8 mouse cellular contexts compared by ENCODE assay signal in the genomic region with DNA sequence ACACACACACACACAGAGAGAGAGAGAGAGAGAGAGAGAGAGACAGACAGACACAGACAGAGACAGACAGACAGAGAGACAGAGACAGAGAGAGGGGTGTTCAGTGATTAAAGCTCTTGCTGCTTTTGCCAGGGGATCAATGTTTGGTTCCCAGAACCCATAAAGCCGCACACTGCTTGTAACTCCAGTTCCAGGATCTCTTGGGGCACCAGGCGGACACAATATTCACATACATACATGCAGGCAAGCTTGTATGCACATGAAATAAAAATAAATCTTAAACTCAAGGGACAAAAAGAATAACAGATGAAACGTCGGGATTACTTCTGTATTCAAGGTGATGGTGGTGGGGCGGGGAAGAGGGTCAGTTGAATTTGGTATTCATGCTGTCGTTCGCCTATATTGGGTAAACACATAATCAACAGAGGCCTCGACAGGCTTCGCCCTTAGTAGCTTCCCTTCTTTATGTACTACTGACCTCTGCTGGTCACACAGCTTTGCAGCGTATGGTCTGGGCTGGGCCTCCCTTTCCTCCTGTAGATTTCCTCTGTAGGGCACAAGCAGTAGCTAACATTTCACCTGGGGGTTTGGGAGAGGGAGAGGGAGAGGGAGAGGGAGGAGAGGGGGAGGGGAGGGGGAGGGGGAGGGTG. TPM values are rescaled to one million over a fixed set of nuclear protein-coding genes. Genes with fewer than 3 reads are reported as not detected.
DNase-seq lines count a peak whose midpoint lies in the region; ATAC-seq lines count a peak whose summit lies in the region.

No protein-coding gene starts in this region.

- H3K4me2 ChIP-seq in embryonic facial prominence, embryonic 13.5 days: peak overlapping the region; percentile 67
- H3K4me2 ChIP-seq in limb, embryonic 12.5 days: peak overlapping the region; percentile 66
- H3K4me2 ChIP-seq in midbrain, embryonic 15.5 days: peak overlapping the region; percentile 19; the same call in 1 of the 2 replicates

- H3K27me3 ChIP-seq in embryonic facial prominence, embryonic 13.5 days: no peaks in the 10 kb centered on the region
- H3K27me3 ChIP-seq in limb, embryonic 12.5 days: no peaks in the 10 kb centered on the region
- no peaks in the 10 kb centered on the region for H3K27me3 ChIP-seq in midbrain, embryonic 15.5 days (replicated peaks)

- ATAC-seq in embryonic facial prominence, embryonic 13.5 days (ENCODE audit: insufficient number of reproducible peaks, insufficient read depth, low FRiP score, low TSS enrichment, low read depth): peak; percentile 88
- ATAC-seq in limb, embryonic 12.5 days (ENCODE audit: insufficient number of reproducible peaks, insufficient read depth, low FRiP score, low TSS enrichment, low read depth): peak; percentile 97
- peak; percentile 98 for ATAC-seq in midbrain, embryonic 15.5 days (replicated peaks)

- no peak overlapping the region for H3K9ac ChIP-seq in embryonic facial prominence, embryonic 13.5 days
- H3K9ac ChIP-seq in limb, embryonic 12.5 days (replicated peaks): peak overlapping the region; percentile 50; the same call in 1 of the 2 replicates
- H3K9ac ChIP-seq in midbrain, embryonic 15.5 days: no peak overlapping the region

- peak; percentile 81 for DNase-seq in 416B (ENCODE audit: low read depth)
- peak; percentile 66 for DNase-seq in adrenal gland, postnatal 25 days
- peak; percentile 81 for DNase-seq in heart, adult 8-10 months (ENCODE audit: low spot score)
- DNase-seq in kidney, adult 8-10 months: peak; percentile 61 to 79
- peak; percentile 17 to 63 for DNase-seq in spleen, postnatal 10 days (ENCODE audit: low spot score in 2 of 2)

- H3K36me3 ChIP-seq in embryonic facial prominence, embryonic 13.5 days: peaks cover 6% of the 10 kb centered on the region
- H3K36me3 ChIP-seq in limb, embryonic 12.5 days: peaks cover 11% of the 10 kb centered on the region; the same call in 1 of the 2 replicates
- no peaks in the 10 kb centered on the region for H3K36me3 ChIP-seq in midbrain, embryonic 15.5 days (replicated peaks)

- peak overlapping the region; percentile 39; the same call in 1 of the 2 replicates for H3K4me3 ChIP-seq in embryonic facial prominence, embryonic 13.5 days
- peak overlapping the region; percentile 37 for H3K4me3 ChIP-seq in limb, embryonic 12.5 days (replicated peaks)
- no peak overlapping the region for H3K4me3 ChIP-seq in midbrain, embryonic 15.5 days

- H3K4me1 ChIP-seq in embryonic facial prominence, embryonic 13.5 days: 0 out of 2 replicates have a peak, but pooled peaks cover 7% of the 10 kb centered on the region
- H3K4me1 ChIP-seq in limb, embryonic 12.5 days (replicated peaks): peaks cover 4% of the 10 kb centered on the region; the same call in 1 of the 2 replicates
- H3K4me1 ChIP-seq in midbrain, embryonic 15.5 days: peaks cover 9% of the 10 kb centered on the region

- H3K27ac ChIP-seq in embryonic facial prominence, embryonic 13.5 days: no peak overlapping the region
- no peak overlapping the region for H3K27ac ChIP-seq in limb, embryonic 12.5 days
- H3K27ac ChIP-seq in midbrain, embryonic 15.5 days: no peak overlapping the region

- H3K9me3 ChIP-seq in embryonic facial prominence, embryonic 13.5 days: no peaks in the 10 kb centered on the region
- no peaks in the 10 kb centered on the region for H3K9me3 ChIP-seq in limb, embryonic 12.5 days
- no peaks in the 10 kb centered on the region for H3K9me3 ChIP-seq in midbrain, embryonic 15.5 days

- 12% methylated on average over 10 of the region's 10 CpGs for WGBS in embryonic facial prominence, embryonic 13.5 days
- 13% methylated on average over 10 of the region's 10 CpGs for WGBS in limb, embryonic 12.5 days
- 10% methylated on average over 10 of the region's 10 CpGs for WGBS in midbrain, embryonic 15.5 days

RNA-seq across cellular contexts. Expression of a gene that starts 6.9 kb away (rescaled TPM):
- total RNA-seq in adrenal gland, postnatal 25 days (2021): not detected in 2 replicates
- polyA plus RNA-seq in embryonic facial prominence, embryonic 13.5 days (2015; fragmentation: Nextera tagmentation; extraction: Ambion mirVana): not detected in 2 replicates
- not detected for total RNA-seq in heart, adult 8-10 months (2022)
- not detected in 2 replicates for polyA plus RNA-seq in limb, embryonic 12.5 days (2016; fragmentation: Nextera tagmentation; extraction: Ambion mirVana)
- not detected in 2 replicates for polyA plus RNA-seq in midbrain, embryonic 15.5 days (2015; fragmentation: Nextera tagmentation; extraction: Ambion mirVana)

RNA-seq across cellular contexts. Expression of a gene that starts 26.0 kb away (rescaled TPM):
- total RNA-seq in adrenal gland, postnatal 25 days (2021): 1.2 and 1.9 TPM in 2 replicates
- polyA plus RNA-seq in embryonic facial prominence, embryonic 13.5 days (2015; fragmentation: Nextera tagmentation; extraction: Ambion mirVana): not detected in 2 replicates
- total RNA-seq in heart, adult 8-10 months (2022): 1 to 10 TPM; 2.8 to 3.9 (median 3.4) TPM
- not detected in 2 replicates for polyA plus RNA-seq in limb, embryonic 12.5 days (2016; fragmentation: Nextera tagmentation; extraction: Ambion mirVana)
- not detected in 2 replicates for polyA plus RNA-seq in midbrain, embryonic 15.5 days (2015; fragmentation: Nextera tagmentation; extraction: Ambion mirVana)
